Mouse (Mus musculus) T-helper 2 cell (primary cell): Measurements from ENCODE around the gene Nkain2.

ENCODE experiments used
- in situ Hi-C: fragments of 300-600 bp; cut with MboI, MseI; formaldehyde crosslinking; loops from one replicate; pipeline ENCODE4 v1.15.1; 2025; ENCODE audit warnings: high pct_unique_total_duplicates

Nkain2 gene

GRCm38 (mm10) chr10:32577276-32577580 lies 313.0 kb downstream of the Nkain2 start:
- in situ Hi-C loops = no loop called here

- in situ Hi-C loops = no loop called here
Observed at GRCm38 (mm10) chr10:32576559-32577275, 313.5 kb downstream of the Nkain2 start.

- in situ Hi-C loops = no loop called here
Observed at GRCm38 (mm10) chr10:32557673-32558072, 332.6 kb downstream of the Nkain2 start.

GRCm38 (mm10) chr10:32536057-32536456 lies 354.2 kb downstream of the Nkain2 start:
- in situ Hi-C loops = no loop called here

- in situ Hi-C loops = no loop called here
Observed at GRCm38 (mm10) chr10:32510821-32511220, 379.4 kb downstream of the Nkain2 start.

GRCm38 (mm10) chr10:32494591-32495182 lies 395.6 kb downstream of the Nkain2 start:
- in situ Hi-C loops = no loop called here

- in situ Hi-C loops = no loop called here
Observed at GRCm38 (mm10) chr10:32493600-32493999, 396.7 kb downstream of the Nkain2 start.

- in situ Hi-C loops = no loop called here
Observed at GRCm38 (mm10) chr10:32462726-32463125, 427.5 kb downstream of the Nkain2 start.

- in situ Hi-C loops = no loop called here
Observed at GRCm38 (mm10) chr10:32439932-32440519, 450.2 kb downstream of the Nkain2 start.

GRCm38 (mm10) chr10:32414228-32414627 lies 476.0 kb downstream of the Nkain2 start:
- in situ Hi-C loops = no loop called here

- in situ Hi-C loops = no loop called here
Observed at GRCm38 (mm10) chr10:32411331-32411730, 478.9 kb downstream of the Nkain2 start.

GRCm38 (mm10) chr10:32400961-32401360 lies 489.3 kb downstream of the Nkain2 start:
- in situ Hi-C loops = no loop called here

GRCm38 (mm10) chr10:32393859-32394521 lies 496.3 kb downstream of the Nkain2 start:
- in situ Hi-C loops = no loop called here

- in situ Hi-C loops = no loop called here
Observed at GRCm38 (mm10) chr10:32393326-32393725, 496.9 kb downstream of the Nkain2 start.

GRCm38 (mm10) chr10:32312754-32313153 lies 577.5 kb downstream of the Nkain2 start:
- in situ Hi-C loops = no loop called here

- in situ Hi-C loops = no loop called here
Observed at GRCm38 (mm10) chr10:32301024-32301597, 589.2 kb downstream of the Nkain2 start.

GRCm38 (mm10) chr10:32290487-32290886 lies 599.8 kb downstream of the Nkain2 start:
- in situ Hi-C loops = no loop called here

GRCm38 (mm10) chr10:32283690-32284089 lies 606.6 kb downstream of the Nkain2 start:
- in situ Hi-C loops = no loop called here

- in situ Hi-C loops = no loop called here
Observed at GRCm38 (mm10) chr10:32243266-32243882, 646.9 kb downstream of the Nkain2 start.

GRCm38 (mm10) chr10:32241168-32241567 lies 649.1 kb downstream of the Nkain2 start:
- in situ Hi-C loops = no loop called here

- in situ Hi-C loops = no loop called here
Observed at GRCm38 (mm10) chr10:32182951-32183350, 707.3 kb downstream of the Nkain2 start.

GRCm38 (mm10) chr10:32091354-32091753 lies 798.9 kb downstream of the Nkain2 start:
- in situ Hi-C loops = no loop called here
